ENCODE assay signal across 23 mouse cellular contexts in genomic region chr13:62897927-62898646, GRCm38 (mm10). TPM values are rescaled to one million over a fixed set of nuclear protein-coding genes. Genes with fewer than 3 reads are reported as not detected.
DNase-seq lines count a peak whose midpoint lies in the region; ATAC-seq and TF ChIP-seq lines count a peak whose summit lies in the region.
"Had no signal": no experiment of that assay in that cellular context is flagged by ENCODE, and none has a peak within 500 bp of the region (broad histone marks: within the 10 kb centered on the region; RNA-seq: fewer than 3 reads in every experiment).

No protein-coding gene starts in this region.

- no peak overlapping the region for H3K4me2 ChIP-seq in hindbrain, postnatal 0 days (ENCODE audit: low read depth, low read length)
- H3K4me2 ChIP-seq in hindbrain, embryonic 11.5 days (replicated peaks; ENCODE audit: low read depth, low read length) = no peak overlapping the region
- H3K4me2 ChIP-seq in midbrain, postnatal 0 days (ENCODE audit: low read depth, low read length, poor library complexity, severe bottlenecking) = no peak overlapping the region
- H3K4me2 ChIP-seq in midbrain, embryonic 14.5 days (ENCODE audit: low read length) = no peak overlapping the region
- H3K4me2 ChIP-seq: embryonic facial prominence, embryonic 13.5 days; heart, embryonic 11.5 days; liver, embryonic 12.5 days; lung, embryonic 14.5 days; midbrain, embryonic 13.5 days; stomach, embryonic 15.5 days had no signal

- H3K36me3 ChIP-seq in hindbrain, postnatal 0 days (ENCODE audit: insufficient read depth, low read length) = no peaks in the 10 kb centered on the region
- no peaks in the 10 kb centered on the region for H3K36me3 ChIP-seq in hindbrain, embryonic 11.5 days (ENCODE audit: control insufficient read depth, insufficient read depth, low read length)
- no peaks in the 10 kb centered on the region for H3K36me3 ChIP-seq in midbrain, postnatal 0 days (ENCODE audit: insufficient read depth, low read length)
- no peaks in the 10 kb centered on the region for H3K36me3 ChIP-seq in midbrain, embryonic 14.5 days (ENCODE audit: control insufficient read depth, insufficient read depth, low read length)
- H3K36me3 ChIP-seq: embryonic facial prominence, embryonic 13.5 days; liver, embryonic 12.5 days; midbrain, embryonic 13.5 days; stomach, embryonic 15.5 days had no signal

- no peaks in the 10 kb centered on the region for H3K9me3 ChIP-seq in hindbrain, postnatal 0 days (ENCODE audit: low read length)
- no peaks in the 10 kb centered on the region for H3K9me3 ChIP-seq in hindbrain, embryonic 11.5 days (ENCODE audit: control insufficient read depth, low read length)
- no peaks in the 10 kb centered on the region for H3K9me3 ChIP-seq in midbrain, postnatal 0 days (ENCODE audit: low read length)
- H3K9me3 ChIP-seq in midbrain, embryonic 14.5 days (ENCODE audit: control insufficient read depth, low read length) = no peaks in the 10 kb centered on the region
- H3K9me3 ChIP-seq: embryonic facial prominence, embryonic 13.5 days; liver, embryonic 12.5 days; midbrain, embryonic 13.5 days; stomach, embryonic 15.5 days had no signal

- WGBS in hindbrain, postnatal 0 days = 67% methylated on average over 4 of the region's 4 CpGs
- 90% methylated on average over 4 of the region's 4 CpGs for WGBS in hindbrain, embryonic 11.5 days
- 89% methylated on average over 4 of the region's 4 CpGs for WGBS in midbrain, postnatal 0 days
- 89% methylated on average over 4 of the region's 4 CpGs for WGBS in midbrain, embryonic 14.5 days

- peak; percentile 80 for ATAC-seq in hindbrain, postnatal 0 days
- ATAC-seq in hindbrain, embryonic 11.5 days (ENCODE audit: low FRiP score) = no peak
- ATAC-seq in midbrain, postnatal 0 days (ENCODE audit: low FRiP score) = peak; percentile 81
- ATAC-seq in midbrain, embryonic 14.5 days (ENCODE audit: low FRiP score, low TSS enrichment) = no peak
- ATAC-seq: liver, embryonic 12.5 days; midbrain, embryonic 13.5 days had no signal

- peak; percentile 21 for DNase-seq in cerebellum, adult 9-11 months
- DNase-seq in cerebellum, adult 18-20 months = no peak
- DNase-seq in hindbrain, postnatal 0 days (ENCODE audit: low spot score) = peak; percentile 74
- no peak for DNase-seq in hindbrain, embryonic 11.5 days (ENCODE audit: low spot score)
- peak; percentile 76 for DNase-seq in midbrain, postnatal 0 days (ENCODE audit: low spot score)
- DNase-seq in midbrain, embryonic 14.5 days = no peak
- DNase-seq in layer of hippocampus, postnatal 10 days (ENCODE audit: low spot score in 2 of 2) = peak; percentile 43 to 57
- DNase-seq in embryo, embryonic 10.5 days (ENCODE audit: low spot score) = no peak
- DNase-seq: adrenal gland, adult 8-10 months; gastrocnemius, postnatal 25 days; heart, postnatal 14 days; lung, embryonic 14.5 days; right cerebral cortex, postnatal 14 days; thymus, adult 2 months had no signal

- H3K27me3 ChIP-seq in hindbrain, postnatal 0 days (ENCODE audit: insufficient read depth, low read length) = no peaks in the 10 kb centered on the region
- H3K27me3 ChIP-seq in hindbrain, embryonic 11.5 days (ENCODE audit: control insufficient read depth, insufficient read depth, low read length) = no peaks in the 10 kb centered on the region
- H3K27me3 ChIP-seq in midbrain, postnatal 0 days (ENCODE audit: insufficient read depth, low read length) = no peaks in the 10 kb centered on the region
- H3K27me3 ChIP-seq in midbrain, embryonic 14.5 days (ENCODE audit: control insufficient read depth, insufficient read depth, low read length) = no peaks in the 10 kb centered on the region
- H3K27me3 ChIP-seq: embryonic facial prominence, embryonic 13.5 days; liver, embryonic 12.5 days; midbrain, embryonic 13.5 days; stomach, embryonic 15.5 days had no signal

- H3K9ac ChIP-seq in hindbrain, postnatal 0 days (replicated peaks; ENCODE audit: low read length) = no peak overlapping the region
- H3K9ac ChIP-seq in hindbrain, embryonic 11.5 days (ENCODE audit: low read depth, low read length) = no peak overlapping the region
- no peak overlapping the region for H3K9ac ChIP-seq in midbrain, postnatal 0 days (replicated peaks; ENCODE audit: low read length, poor library complexity, severe bottlenecking)
- no peak overlapping the region for H3K9ac ChIP-seq in midbrain, embryonic 14.5 days (replicated peaks; ENCODE audit: low read length)
- H3K9ac ChIP-seq: embryonic facial prominence, embryonic 13.5 days; liver, embryonic 12.5 days; lung, embryonic 14.5 days; midbrain, embryonic 13.5 days; stomach, embryonic 15.5 days had no signal

- TF ChIP-seq CTCF in hindbrain, postnatal 0 days (IDR thresholded peaks at IDR 0.05; ENCODE audit: low read depth) = no peak
- TF ChIP-seq CTCF in midbrain, postnatal 0 days (IDR thresholded peaks at IDR 0.05) = no peak

- H3K4me3 ChIP-seq in hindbrain, postnatal 0 days (ENCODE audit: low read length) = no peak overlapping the region
- no peak overlapping the region for H3K4me3 ChIP-seq in hindbrain, embryonic 11.5 days (ENCODE audit: low read depth, low read length)
- no peak overlapping the region for H3K4me3 ChIP-seq in midbrain, postnatal 0 days (ENCODE audit: low read depth, low read length)
- H3K4me3 ChIP-seq in midbrain, embryonic 14.5 days (replicated peaks; ENCODE audit: low read depth, low read length) = no peak overlapping the region
- H3K4me3 ChIP-seq: embryonic facial prominence, embryonic 13.5 days; liver, embryonic 12.5 days; midbrain, embryonic 13.5 days; stomach, embryonic 15.5 days had no signal

- H3K4me1 ChIP-seq in hindbrain, postnatal 0 days (ENCODE audit: insufficient read depth, low read length) = no peaks in the 10 kb centered on the region
- H3K4me1 ChIP-seq in hindbrain, embryonic 11.5 days (replicated peaks; ENCODE audit: control insufficient read depth, insufficient read depth, low read length) = no peaks in the 10 kb centered on the region
- no peaks in the 10 kb centered on the region for H3K4me1 ChIP-seq in midbrain, postnatal 0 days (ENCODE audit: insufficient read depth, low read length)
- no peaks in the 10 kb centered on the region for H3K4me1 ChIP-seq in midbrain, embryonic 14.5 days (ENCODE audit: control insufficient read depth, insufficient read depth, low read length)
- H3K4me1 ChIP-seq: embryonic facial prominence, embryonic 13.5 days; liver, embryonic 12.5 days; midbrain, embryonic 13.5 days; stomach, embryonic 15.5 days had no signal

- peak overlapping the region; percentile 41 for H3K27ac ChIP-seq in hindbrain, postnatal 0 days
- no peak overlapping the region for H3K27ac ChIP-seq in hindbrain, embryonic 11.5 days (ENCODE audit: low read depth, low read length)
- H3K27ac ChIP-seq in midbrain, postnatal 0 days (ENCODE audit: low read depth, low read length) = no peak overlapping the region
- no peak overlapping the region for H3K27ac ChIP-seq in midbrain, embryonic 14.5 days (replicated peaks; ENCODE audit: low read depth, low read length)
- H3K27ac ChIP-seq: embryonic facial prominence, embryonic 13.5 days; liver, embryonic 12.5 days; macrophage; midbrain, embryonic 13.5 days; stomach, embryonic 15.5 days had no signal

RNA-seq across cellular contexts. Expression of gene Fbp1, which starts 10.0 kb away (rescaled TPM):
- total RNA-seq in hindbrain, postnatal 0 days (2014; rRNA removed) = 2.1 TPM in 1 of 2 replicates, not detected in the other
- 0.50 and 0.78 TPM in 2 replicates for polyA plus RNA-seq in hindbrain, postnatal 0 days (2015; fragmentation: Nextera tagmentation; extraction: Ambion mirVana)
- polyA plus RNA-seq in hindbrain, embryonic 11.5 days (2014; fragmentation: Nextera tagmentation; extraction: Ambion mirVana) = not detected in 2 replicates
- not detected in 2 replicates for total RNA-seq in midbrain, postnatal 0 days (2014; rRNA removed)
- 0.27 and 0.44 TPM in 2 replicates for polyA plus RNA-seq in midbrain, postnatal 0 days (2015; fragmentation: Nextera tagmentation; extraction: Ambion mirVana)
- polyA plus RNA-seq in midbrain, embryonic 14.5 days (2014; fragmentation: Nextera tagmentation; extraction: Ambion mirVana) = not detected in 2 replicates
- 1 to 10 TPM; 1.1 to 1.6 TPM for total RNA-seq in layer of hippocampus, postnatal 10 days (2021)
- total RNA-seq: gastrocnemius, postnatal 25 days; heart, postnatal 14 days had no signal
- polyA plus RNA-seq: heart, embryonic 11.5 days; liver, embryonic 12.5 days; midbrain, embryonic 13.5 days; neural tube, embryonic 11.5 days had no signal

RNA-seq across cellular contexts. Expression of gene Fbp2, which starts 39.9 kb away (rescaled TPM):
- total RNA-seq in hindbrain, postnatal 0 days (2014; rRNA removed) = 0.50 and 0.78 TPM in 2 replicates
- 1.1 TPM in 2 replicates for polyA plus RNA-seq in hindbrain, postnatal 0 days (2015; fragmentation: Nextera tagmentation; extraction: Ambion mirVana)
- polyA plus RNA-seq in hindbrain, embryonic 11.5 days (2014; fragmentation: Nextera tagmentation; extraction: Ambion mirVana) = 0.14 TPM in 1 of 2 replicates, not detected in the other
- total RNA-seq in midbrain, postnatal 0 days (2014; rRNA removed) = 0.16 and 0.24 TPM in 2 replicates
- polyA plus RNA-seq in midbrain, postnatal 0 days (2015; fragmentation: Nextera tagmentation; extraction: Ambion mirVana) = 1.5 and 1.7 TPM in 2 replicates
- polyA plus RNA-seq in midbrain, embryonic 14.5 days (2014; fragmentation: Nextera tagmentation; extraction: Ambion mirVana) = 0.83 and 0.90 TPM in 2 replicates
- total RNA-seq in layer of hippocampus, postnatal 10 days (2021) = under 1 TPM in 1 of 2 experiments, not detected in 1; 0.58 TPM
- total RNA-seq: common myeloid progenitor, adult 5-6 weeks had no signal
- polyA plus RNA-seq: liver, embryonic 12.5 days; lung, embryonic 14.5 days; macrophage; midbrain, embryonic 13.5 days; neural tube, embryonic 11.5 days; spleen, adult 2 months had no signal

Comparison
In these comparisons a context has a peak if more than half of its experiments do, and no peak if none do; other contexts are left out.
1. DNase-seq: peak in cerebellum, adult 9-11 months (single experiment), hindbrain, postnatal 0 days (single experiment), midbrain, postnatal 0 days (single experiment) and layer of hippocampus, postnatal 10 days (2 of 2); none in cerebellum, adult 18-20 months (0 of 2), hindbrain, embryonic 11.5 days (single experiment), midbrain, embryonic 14.5 days (single experiment) and embryo, embryonic 10.5 days (single experiment).
2. ATAC-seq: peak in hindbrain, postnatal 0 days (single experiment) and midbrain, postnatal 0 days (single experiment); none in hindbrain, embryonic 11.5 days (single experiment) and midbrain, embryonic 14.5 days (single experiment).